Mouse (Mus musculus): ENCODE measurements around the gene Gpm6b. TPM values are rescaled to one million over a fixed set of nuclear protein-coding genes. Genes with fewer than 3 reads are reported as not detected.

Gpm6b gene
- total RNA-seq, 2 experiments from 2014 or later, result 654 to 678 TPM

DNA sequence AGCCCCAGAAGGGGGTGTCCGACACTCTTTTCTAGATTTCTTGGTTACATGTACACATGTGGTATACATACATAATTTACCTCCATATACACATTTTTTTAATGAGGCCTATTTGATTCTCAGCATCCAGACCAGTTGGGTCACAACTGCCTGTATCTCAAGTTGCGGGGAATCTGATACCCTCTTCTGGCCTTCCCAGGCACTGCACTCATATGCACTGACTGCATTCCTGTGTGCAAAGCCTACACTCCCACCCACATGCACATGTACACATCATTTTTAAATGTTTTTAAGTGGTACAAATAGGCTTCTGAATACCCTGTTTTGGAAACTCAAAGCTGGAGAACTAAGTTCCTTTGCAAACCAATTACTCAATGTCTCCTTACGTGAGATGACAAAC lies 54.8 kb downstream of the Gpm6b start:
- no peak for DNase-seq (ENCODE audit: low spot score in 2 of 2)
- intact Hi-C loops (cut with DNase I), result loop anchor here (10.0 kb wide), 1 partner anchor 119 kb away; the partner anchor contains the start of gene Gemin8

DNA sequence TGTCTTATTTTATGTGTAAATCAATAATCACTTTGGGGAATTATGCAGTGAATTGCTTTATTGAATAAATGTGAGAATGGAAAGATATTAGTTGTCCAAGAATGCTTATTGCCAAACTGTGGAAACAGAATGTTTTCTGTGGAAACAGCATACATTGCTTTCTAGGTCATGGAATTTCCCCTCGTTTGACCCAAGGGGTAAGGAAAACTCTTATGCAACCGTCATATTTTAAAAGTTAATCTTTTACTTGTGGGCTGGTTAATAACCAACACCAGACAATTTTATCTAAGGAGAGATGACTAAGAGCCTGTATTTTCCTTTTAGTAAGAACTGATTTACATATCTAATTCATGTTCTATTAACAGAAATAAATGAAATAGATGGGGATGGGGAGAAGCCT lies 64.1 kb downstream of the Gpm6b start:
- DNase-seq (ENCODE audit: low spot score in 2 of 2), result no peak
- intact Hi-C loops (cut with DNase I), result no loop called here

DNA sequence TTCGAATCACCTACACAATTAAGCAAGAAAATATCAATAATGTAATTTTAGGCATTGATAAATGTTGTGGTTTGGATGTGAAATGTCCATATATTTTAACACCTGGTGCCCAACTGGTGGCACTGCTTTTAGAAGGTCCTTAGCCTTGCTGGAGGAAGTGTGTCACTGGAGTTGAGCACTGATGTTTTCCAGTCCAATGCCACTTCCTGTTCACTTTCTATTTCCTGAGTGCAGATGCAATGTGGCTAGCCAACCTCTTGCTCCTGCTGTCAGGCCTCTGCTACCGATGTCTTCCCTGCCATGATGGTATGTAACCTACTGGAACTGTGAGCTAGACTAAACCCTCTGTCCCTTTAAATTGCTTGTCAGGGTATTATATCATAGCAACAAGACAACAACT lies 65.6 kb downstream of the Gpm6b start:
- DNase-seq (ENCODE audit: low spot score in 2 of 2), result no peak
- intact Hi-C loops (cut with DNase I), result no loop called here

DNA sequence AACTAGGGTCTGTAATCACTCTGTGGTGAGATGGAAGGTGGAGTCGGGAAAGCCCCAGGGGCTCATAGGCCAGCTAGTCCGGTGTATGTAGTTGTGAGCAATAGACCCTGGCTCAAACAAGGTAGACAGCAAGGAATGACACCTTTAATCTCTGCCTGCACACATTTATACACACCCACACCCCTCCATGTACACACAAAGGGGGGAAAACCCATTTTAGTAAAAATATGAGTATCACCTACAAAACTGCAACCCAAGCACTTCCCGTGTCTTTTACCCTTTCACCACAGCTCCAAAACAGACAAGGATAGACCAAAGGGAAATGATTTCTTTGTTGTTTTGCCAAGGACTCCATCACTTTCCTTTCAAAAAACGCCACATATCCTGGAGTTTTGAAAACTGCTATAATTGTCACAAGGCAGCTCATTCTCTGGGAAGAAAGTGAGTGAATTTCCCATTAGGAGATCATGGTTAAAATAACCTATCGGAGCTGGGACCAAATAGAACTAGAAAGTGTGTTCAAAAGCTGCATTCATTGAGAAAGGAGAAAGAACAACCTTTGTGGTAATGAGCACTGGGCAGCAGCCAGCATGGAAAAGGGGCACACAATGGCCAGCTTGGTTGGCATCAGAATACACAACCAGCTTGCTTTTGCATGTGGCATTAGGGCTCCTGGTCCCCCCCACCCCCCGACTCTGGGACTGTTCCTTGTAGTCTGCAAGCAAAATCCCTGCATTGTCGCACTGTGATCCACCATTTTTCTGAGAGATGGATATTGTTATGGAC lies 68.9 kb downstream of the Gpm6b start:
- intact Hi-C loops (cut with DNase I), result no loop called here
- no peak for DNase-seq (ENCODE audit: low spot score in 2 of 2)

DNA sequence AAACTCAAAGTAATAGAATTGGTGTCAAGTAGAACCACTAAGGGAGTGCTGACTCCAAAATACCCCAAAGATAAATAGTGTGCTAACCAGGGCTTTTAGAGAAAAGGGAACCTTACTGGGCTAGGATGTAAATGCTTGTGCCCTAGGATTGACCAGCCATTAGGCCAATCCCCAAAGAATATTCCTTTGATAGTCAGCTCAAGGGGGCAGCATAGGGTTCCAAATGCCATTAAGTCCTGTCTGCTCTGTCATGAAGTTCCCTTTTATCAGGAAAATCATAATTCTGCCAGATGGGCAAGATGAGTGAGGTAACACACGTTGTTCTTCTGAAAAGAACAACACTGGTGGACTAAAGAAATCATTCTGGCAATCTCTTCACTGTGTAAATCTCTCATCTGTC lies 70.1 kb downstream of the Gpm6b start:
- intact Hi-C loops (cut with DNase I), result no loop called here
- no peak for DNase-seq (ENCODE audit: low spot score in 2 of 2)

DNA sequence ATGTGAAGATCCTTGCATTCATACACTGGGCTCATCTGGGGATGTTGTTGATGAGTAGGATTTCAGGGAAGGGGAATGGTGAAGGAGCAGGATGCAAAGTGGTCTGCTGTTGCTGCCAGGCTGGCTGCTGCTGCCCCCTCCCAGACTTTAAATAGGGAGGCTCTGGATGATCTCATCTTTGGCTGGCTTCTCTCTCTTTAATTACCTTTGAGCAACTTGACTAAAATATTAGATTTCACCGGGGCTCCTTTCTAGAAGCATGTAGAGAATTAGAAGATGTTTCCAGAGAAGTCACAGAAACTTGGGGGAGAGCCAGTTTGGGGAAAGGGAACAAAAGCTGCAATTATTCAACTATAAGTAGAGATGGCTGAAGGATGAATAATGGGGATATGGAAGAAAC lies 76.5 kb downstream of the Gpm6b start:
- intact Hi-C loops (cut with DNase I), result no loop called here
- no peak for DNase-seq (ENCODE audit: low spot score in 2 of 2)

DNA sequence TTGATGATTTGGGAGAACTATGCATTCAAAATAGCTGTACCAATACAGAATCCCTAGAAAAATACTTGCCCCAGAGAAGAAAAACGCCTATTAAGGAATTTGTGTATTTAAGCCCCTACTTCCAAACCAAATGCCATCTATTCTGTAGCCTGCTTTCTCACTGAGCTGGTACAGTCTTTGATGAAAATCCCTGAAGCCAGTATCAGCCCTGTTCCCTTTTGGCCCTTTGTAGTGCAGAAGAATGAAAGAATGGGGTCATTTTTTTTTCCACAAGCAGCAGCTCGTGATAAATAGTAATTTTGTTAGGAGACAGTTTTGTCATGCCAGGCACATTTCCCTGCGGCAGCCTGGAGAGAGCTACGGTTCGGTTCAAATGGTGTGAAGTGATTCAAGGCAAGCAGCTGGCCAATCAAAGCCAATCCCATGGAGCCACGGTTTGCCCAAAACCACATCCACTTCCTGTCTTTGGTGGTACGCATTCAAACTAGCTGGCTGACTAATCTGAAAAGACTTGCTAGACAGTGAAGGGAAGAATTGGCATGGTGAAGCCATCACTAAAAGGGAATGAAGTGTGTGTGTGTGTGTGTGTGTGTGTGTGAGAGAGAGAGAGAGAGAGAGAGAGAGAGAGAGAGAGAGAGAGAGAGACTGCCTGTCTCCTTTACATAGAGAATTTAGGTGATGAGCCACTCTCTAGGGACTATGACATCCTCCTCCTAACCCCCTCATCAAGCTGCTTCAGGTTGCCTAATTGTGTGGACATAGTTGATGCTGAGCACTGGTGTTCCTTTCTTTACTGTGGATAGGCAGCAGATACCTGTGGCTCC lies 78.1 kb downstream of the Gpm6b start:
- intact Hi-C loops (cut with DNase I), result no loop called here
- DNase-seq (ENCODE audit: low spot score in 2 of 2), result peak; percentile 37 to 40

DNA sequence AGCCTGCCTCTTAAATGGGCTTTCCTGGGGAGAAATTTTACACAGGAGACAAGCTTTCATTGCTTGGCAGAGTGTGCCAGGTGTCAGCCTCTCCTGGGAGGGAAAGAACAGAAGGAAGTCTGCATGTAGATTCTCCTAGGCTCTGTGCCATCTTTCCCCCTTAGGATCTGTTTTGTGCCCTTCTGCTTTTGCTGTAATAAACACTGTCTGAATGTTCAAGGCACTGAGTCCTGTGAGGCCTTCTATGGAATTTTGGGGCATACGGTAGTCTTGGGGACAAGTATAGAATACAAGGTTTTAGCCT lies 78.6 kb downstream of the Gpm6b start:
- intact Hi-C loops (cut with DNase I), result no loop called here
- no peak for DNase-seq (ENCODE audit: low spot score in 2 of 2)

DNA sequence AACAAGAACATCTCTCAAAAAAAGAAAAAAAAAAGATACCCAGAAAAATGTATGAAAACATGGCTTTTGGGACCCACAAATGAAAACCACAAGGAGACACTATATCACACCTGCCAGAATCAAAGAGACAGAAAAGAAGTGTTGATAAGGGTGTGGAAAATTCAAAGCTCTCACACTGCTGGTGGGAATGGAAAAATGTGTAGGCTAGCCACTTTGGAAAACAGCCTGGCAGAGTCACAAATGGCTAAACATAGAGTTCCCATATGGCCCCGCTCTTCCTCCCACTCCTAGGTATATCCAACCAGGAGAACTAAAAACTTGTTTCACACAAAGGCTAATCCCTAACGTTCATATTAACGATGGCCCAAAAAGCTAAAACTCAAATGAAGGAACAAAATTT lies 84.5 kb downstream of the Gpm6b start:
- peak in 1 of 2 experiments; percentile 41 for DNase-seq (ENCODE audit: low spot score in 2 of 2)
- intact Hi-C loops (cut with DNase I), result no loop called here

DNA sequence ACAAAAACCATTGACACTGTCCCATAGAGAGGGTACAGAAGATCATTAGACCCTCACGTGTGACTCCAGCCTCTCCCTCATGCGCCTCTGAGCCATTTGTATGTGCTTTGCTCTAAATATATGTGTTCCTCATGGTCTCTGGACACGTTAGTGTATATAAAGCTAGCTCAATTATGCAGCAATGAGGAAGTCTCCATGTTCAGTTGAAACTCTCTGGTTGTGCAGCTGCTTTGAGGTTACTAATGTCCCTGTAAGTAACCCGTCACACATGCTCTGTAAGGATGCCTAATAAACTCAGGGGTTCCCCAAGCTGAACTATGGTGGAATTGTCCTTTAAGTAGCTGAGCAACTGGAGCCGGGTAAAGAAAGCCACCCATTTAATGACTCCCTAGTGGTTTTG lies 88.9 kb downstream of the Gpm6b start:
- DNase-seq (ENCODE audit: low spot score in 2 of 2), result no peak
- intact Hi-C loops (cut with DNase I), result no loop called here

DNA sequence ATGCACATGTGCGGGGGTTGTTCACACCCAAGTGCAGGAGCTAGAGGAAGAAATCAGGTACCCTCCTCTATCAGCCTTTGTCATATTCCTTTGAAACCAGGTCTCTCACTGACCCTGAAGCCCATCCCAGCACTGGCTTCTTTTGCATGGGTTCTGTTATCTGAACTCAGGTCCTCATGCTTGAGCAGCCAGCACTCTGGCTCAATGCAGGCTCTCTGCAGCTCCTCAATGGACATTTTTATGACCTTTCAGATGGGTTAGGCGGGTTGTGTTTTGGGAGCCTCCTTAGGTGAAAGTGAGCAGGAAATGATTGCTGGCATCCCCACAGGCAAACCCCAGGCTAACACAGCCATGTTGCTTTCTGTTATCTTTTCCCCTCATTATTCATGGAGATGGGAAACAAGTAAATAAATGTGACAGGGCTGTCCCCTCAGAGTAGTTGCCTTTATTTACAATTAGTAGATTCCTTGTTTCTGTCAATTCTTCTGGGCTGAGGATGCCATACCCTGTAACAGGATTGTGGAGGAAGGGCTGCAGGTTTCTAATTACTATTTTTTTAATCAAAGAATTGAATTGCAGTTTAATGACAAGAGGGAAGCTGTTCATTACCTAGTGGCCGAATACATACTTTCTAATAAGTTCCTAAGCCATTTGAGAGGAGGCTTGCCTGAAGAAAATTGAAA lies 89.6 kb downstream of the Gpm6b start:
- DNase-seq (ENCODE audit: low spot score in 2 of 2), result no peak
- intact Hi-C loops (cut with DNase I), result no loop called here

DNA sequence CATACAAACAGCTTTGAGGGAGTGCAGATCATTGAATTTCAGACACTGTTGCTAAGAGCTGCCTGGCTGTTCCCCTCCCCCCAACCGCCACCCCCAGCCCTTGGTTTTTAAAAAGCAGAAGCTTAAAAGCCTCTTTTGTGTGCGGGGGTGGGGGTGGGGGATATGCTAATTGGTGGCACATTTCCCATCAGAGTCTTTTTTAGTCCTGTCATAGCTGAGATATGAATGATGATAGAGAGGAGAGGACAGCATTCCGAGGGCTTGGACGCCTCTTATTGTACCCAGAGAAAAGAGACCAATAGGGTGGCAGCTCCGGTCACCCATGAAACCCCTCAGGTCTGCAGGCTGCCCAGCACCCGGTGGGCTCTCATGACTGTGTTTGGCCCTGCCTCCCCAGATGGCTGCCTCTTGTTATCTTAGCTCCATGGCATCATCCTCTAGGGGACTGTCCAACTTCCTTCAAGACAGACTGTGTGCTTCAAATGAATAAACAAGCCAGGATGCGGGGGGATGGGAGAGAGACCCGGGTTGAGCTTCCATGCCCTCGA lies 90.3 kb downstream of the Gpm6b start:
- intact Hi-C loops (cut with DNase I), result no loop called here

DNA sequence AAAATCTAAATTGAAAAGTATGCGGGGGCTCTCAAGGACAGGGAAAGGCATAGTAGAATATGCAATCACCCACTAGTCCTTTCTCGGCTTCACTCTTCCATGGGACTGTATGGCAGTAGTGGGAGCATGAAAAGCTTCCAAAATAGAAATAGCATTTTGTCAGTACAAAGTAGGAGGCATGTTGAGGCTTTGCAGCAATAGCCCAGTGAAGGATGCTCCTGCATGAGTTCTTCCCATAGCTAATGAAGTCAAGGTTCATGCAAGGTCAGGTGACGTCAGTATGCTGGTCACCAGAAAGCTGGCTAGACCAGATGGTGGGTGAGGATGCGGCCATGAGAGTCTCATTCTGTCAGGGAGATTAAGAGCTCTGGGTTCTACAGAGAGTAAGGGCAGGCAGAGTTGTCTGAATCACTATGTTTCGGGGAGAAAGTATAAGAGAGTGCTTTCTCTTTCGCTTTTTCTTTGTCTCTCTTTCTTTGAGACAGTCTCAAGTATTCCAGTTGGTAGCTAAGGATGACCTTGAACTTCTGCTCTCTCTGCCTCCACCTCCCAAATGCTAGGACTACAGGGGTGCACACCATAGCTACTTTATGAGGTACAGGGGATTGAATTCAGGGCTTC lies 95.9 kb downstream of the Gpm6b start:
- intact Hi-C loops (cut with DNase I), result no loop called here
- peak in 1 of 2 experiments; percentile 16 for DNase-seq (ENCODE audit: low spot score in 2 of 2)

More for the DNA sequence above, 90.3 kb downstream of the Gpm6b start:
- DNase-seq (ENCODE audit: low spot score in 2 of 2), result no peak

DNA sequence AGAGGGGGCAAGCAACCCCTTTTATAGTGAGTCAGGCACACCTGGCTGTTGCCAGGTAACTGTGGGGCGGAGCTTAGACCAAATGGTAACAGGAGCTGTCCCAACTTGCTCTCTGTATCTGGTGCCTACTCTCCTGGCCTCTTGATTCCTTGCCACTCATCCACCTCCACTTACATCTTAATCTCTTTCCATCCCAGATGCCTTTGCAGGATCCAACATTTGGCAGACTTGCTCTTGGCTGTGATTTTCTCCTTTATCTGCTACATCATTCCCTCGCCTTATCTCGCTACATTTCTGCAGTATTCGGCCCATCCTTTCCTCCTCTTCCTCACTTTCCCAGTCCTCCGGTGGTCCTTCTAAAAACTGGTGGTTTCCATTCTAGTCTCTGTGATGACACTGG lies 99.6 kb downstream of the Gpm6b start:
- intact Hi-C loops (cut with DNase I), result no loop called here
- DNase-seq (ENCODE audit: low spot score in 2 of 2), result no peak

DNA sequence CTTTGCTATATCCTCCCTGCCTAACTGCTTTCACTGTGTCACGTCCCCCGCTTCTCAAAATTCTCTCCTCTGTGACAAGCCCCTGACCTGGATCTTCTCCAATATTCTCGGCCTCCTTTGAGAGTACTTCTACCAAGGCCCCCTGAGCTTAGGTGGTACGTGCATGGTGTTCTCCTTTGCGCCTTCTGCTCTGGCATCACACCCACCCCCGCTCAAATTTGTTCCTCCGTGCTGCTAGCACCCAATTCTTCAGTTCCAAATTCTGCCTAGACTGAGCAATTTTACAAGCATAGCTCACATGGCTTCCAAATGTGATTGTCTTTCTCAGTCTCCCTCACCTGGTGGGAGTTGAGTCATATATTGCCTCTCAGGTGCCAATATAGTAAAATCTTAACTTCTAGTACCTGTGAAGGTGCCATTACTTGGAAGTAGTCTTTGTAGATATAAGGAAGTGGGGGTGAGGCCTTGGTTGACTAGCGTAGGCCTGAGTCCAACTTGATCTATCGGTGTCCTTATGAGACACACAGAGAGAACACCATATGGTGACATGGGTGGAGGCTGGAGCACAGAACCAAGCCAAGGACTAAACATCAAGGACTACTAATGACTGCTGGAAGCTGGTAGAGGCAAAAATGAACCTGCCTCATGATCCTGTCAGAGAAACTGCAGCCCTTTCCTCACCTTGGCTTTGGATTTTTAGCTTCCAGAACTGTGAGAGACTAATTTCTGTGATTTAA lies 100.2 kb downstream of the Gpm6b start:
- DNase-seq (ENCODE audit: low spot score in 2 of 2), result peak; percentile 59 to 62
- intact Hi-C loops (cut with DNase I), result no loop called here

DNA sequence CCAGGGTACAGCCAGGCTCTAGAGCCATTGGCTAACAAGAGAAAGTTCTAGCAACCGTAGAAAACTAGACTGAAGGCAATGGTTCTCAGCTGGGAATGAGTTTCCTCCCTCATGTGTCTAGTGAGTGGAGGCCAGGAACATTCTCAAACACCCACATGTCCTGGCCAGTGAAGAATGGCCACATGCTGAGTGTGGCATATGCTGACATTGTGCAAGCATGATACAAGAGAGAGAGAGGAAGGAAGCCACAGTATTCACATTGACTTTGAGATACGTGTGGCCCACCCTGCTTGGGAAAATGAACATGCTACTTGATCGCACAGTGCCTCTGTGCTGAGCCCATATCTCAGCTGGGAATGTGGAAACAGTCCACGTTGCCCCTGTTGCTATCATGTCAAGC lies 101.2 kb downstream of the Gpm6b start:
- DNase-seq (ENCODE audit: low spot score in 2 of 2), result no peak
- intact Hi-C loops (cut with DNase I), result no loop called here

DNA sequence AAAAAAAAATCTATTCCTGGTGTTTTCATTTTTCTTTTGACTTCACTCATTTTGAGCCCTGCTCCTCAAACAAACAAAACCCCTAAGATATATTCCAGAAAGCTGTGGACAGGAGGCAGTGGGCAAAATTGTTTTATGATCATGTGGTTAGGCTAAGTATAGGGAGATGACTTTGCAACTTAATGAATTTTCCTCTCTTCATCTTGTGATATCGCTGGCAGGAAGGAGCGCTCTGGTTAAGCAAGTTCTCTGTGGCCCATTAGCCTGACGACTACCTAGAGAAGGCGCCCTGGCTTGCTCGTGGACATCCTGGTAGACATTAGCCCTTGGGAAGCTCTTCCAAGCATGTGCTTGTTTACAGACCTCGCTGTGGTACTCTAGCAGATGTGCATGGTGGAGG lies 103.1 kb downstream of the Gpm6b start:
- intact Hi-C loops (cut with DNase I), result no loop called here
- no peak for DNase-seq (ENCODE audit: low spot score in 2 of 2)

DNA sequence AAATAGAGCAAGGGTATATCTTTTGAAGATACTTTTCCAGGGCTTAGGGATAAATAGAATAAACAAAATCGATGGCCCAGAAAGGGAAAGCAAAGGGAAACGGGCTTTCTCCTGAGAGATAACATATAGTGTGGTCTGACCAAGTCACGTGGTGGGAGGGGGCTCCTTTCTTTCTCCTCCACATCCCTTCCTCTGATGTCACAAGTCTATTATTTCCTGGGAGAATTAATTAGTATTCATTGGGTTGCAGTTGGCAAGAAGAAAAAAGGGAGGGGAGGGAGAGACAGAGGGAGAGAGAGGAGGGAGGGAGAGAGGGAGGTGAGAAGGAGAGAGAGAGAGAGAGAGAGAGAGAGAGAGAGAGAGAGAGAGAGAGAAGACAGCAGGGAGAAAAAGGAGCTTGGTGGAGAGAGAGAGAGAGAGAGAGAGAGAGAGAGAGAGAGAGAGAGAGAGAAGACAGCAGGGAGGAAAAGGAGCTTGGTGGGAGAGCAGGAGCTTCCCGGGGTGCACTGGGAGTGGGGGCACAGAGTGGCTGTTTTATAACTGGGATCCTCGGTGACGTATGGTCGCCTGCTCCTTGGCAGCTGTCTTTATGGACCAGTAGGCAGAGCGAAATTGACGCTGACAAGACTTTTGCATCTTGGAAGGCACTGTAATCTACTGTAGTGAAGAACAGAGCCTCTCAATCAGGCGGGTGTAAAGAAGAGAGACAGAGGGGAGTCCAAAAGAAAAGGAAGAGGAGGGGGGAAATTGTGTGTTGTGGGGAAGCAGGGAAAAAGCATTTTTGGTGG lies 105.7 kb downstream of the Gpm6b start:
- intact Hi-C loops (cut with DNase I), result loop anchor here (5.0 kb wide), 2 partner anchors 32 to 172 kb away; partner anchors contain the start of gene Gemin8
- DNase-seq (ENCODE audit: low spot score in 2 of 2), result peak; percentile 55 to 59

Measured in left cerebral cortex, postnatal 36 days (tissue).